Mouse (Mus musculus): ENCODE measurements around the gene Ggnbp2.

- TF ChIP-seq CTCF (conservative IDR thresholded peaks at IDR 0.05; ENCODE audit: insufficient read depth, insufficient read length, low read depth, low read length) = no peak
- TF ChIP-seq POLR2A (IDR thresholded peaks at IDR 0.05; ENCODE audit: low read depth, low read length) = no peak
These were observed 66.2 kb downstream of the Ggnbp2 start for GRCm38 (mm10) chr11:84804373-84804772.

Data from kidney, adult 2 months (tissue).